Mouse (Mus musculus) ES-E14 (cell line): ENCODE data around the gene Cep128. TPM values are rescaled to one million over a fixed set of nuclear protein-coding genes. Genes with fewer than 3 reads are reported as not detected.

ENCODE experiments used
- DNase-seq: peaks from one replicate; pipeline ENCODE4 v3.0.0-alpha.2; 2013; ENCODE audit warnings: low read depth, low spot score
- H3K27ac ChIP-seq: 2 replicates; pipeline ENCODE4 v1.5.1; 2012; ENCODE audit warnings: low read depth, mild to moderate bottlenecking, low read length, moderate library complexity, mixed read lengths; ENCODE audit not compliant: poor library complexity, insufficient read depth, severe bottlenecking
- H3K36me3 ChIP-seq: 2 replicates; pipeline ENCODE4 v1.6.1; 2012; ENCODE audit warnings: mild to moderate bottlenecking, low read length, moderate library complexity, mixed read lengths; ENCODE audit not compliant: control insufficient read depth, poor library complexity, insufficient read depth, severe bottlenecking
- H3K4me1 ChIP-seq, 2 experiments: fragments of 150-350 bp in 1 of 2; sonication (generic) in 1 of 2; 2 replicates each; pipeline ENCODE4 v1.6.1; 2012; ENCODE audit warnings: low read length in 2 of 2, mild to moderate bottlenecking in 1 of 2, mixed read lengths in 1 of 2; ENCODE audit not compliant: control insufficient read depth in 2 of 2, insufficient read depth in 2 of 2, poor library complexity in 1 of 2
- H3K4me3 ChIP-seq, 2 experiments: fragments of 150-350 bp in 1 of 2; sonication (generic) in 1 of 2; 2 replicates each; pipeline ENCODE4 v1.5.1; 2012; ENCODE audit warnings: low read length in 2 of 2, low read depth in 1 of 2, mild to moderate bottlenecking in 1 of 2, mixed read lengths in 1 of 2; ENCODE audit not compliant: insufficient read depth in 1 of 2, poor library complexity in 1 of 2, severe bottlenecking in 1 of 2
- H3K9ac ChIP-seq: 2 replicates; pipeline ENCODE4 v1.6.1; 2012; ENCODE audit warnings: low read depth, mild to moderate bottlenecking, low read length, mixed read lengths; ENCODE audit not compliant: poor library complexity, insufficient read depth, severe bottlenecking
- H3K9me3 ChIP-seq: fragments of 150-350 bp; sonication (generic); 2 replicates; pipeline ENCODE4 v1.6.1; 2012; ENCODE audit warnings: low read depth, mild to moderate bottlenecking, low read length; ENCODE audit not compliant: control insufficient read depth, insufficient read depth
- CHD2 ChIP-seq: IDR thresholded peaks from 2 replicates; pipeline ENCODE4 v1.6.1; 2014; ENCODE audit warnings: mild to moderate bottlenecking, low read depth, low read length, inconsistent platforms
- HCFC1 ChIP-seq: IDR thresholded peaks from 2 replicates; pipeline ENCODE4 v1.6.1; 2012; ENCODE audit warnings: low read length, inconsistent platforms, borderline replicate concordance; ENCODE audit not compliant: insufficient read depth
- MAFK ChIP-seq: IDR thresholded peaks from 2 replicates; pipeline ENCODE4 v1.6.1; 2014; ENCODE audit warnings: mild to moderate bottlenecking, low read depth, low read length, inconsistent platforms; ENCODE audit not compliant: insufficient read depth
- ZC3H11A ChIP-seq: IDR thresholded peaks from 2 replicates; pipeline ENCODE4 v1.6.1; 2012; ENCODE audit warnings: low read depth, mild to moderate bottlenecking, inconsistent platforms, low read length, borderline replicate concordance
- ZNF384 ChIP-seq: IDR thresholded peaks from 2 replicates; pipeline ENCODE4 v1.6.1; 2012; ENCODE audit warnings: low read depth, low read length, inconsistent platforms
- in situ Hi-C, 2 experiments: fragments of 600-800 bp; cut with MboI; formaldehyde crosslinking; loops; one replicate each; pipeline ENCODE4 v1.15.1; 2025; ENCODE audit warnings: low sequenced_read_pairs in 2 of 2, inconsistent platforms in 1 of 2; ENCODE audit not compliant: unreplicated experiment in 2 of 2
- total RNA-seq: library from RNA; depleted of rRNA; stranded (reverse); fragments of 300-350 nt; gene quantifications from 2 replicates; pipeline ENCODE4 v1.2.3, GENCODE M21; 2012

Cep128 gene
- total RNA-seq, 1 experiment = 10.1 TPM

- in situ Hi-C loops = no loop called here
- H3K4me1 ChIP-seq = no peaks in the 10 kb centered on the region
- no peak overlapping the region for H3K9ac ChIP-seq
- TF ChIP-seq ZNF384 (no peak), ZC3H11A (no peak), CHD2 (no peak), MAFK (no peak)
- no peak for DNase-seq
- no peak overlapping the region for H3K27ac ChIP-seq
- H3K9me3 ChIP-seq = no peaks in the 10 kb centered on the region
- H3K4me3 ChIP-seq = no peak overlapping the region
- H3K36me3 ChIP-seq = no peaks in the 10 kb centered on the region
Observed at GRCm38 (mm10) chr12:91085967-91086366, 298.2 kb downstream of the Cep128 start.

GRCm38 (mm10) chr12:91075600-91075999, 308.6 kb downstream of the Cep128 start:
- H3K4me3 ChIP-seq = no peak overlapping the region
- in situ Hi-C loops = no loop called here
- no peak for DNase-seq
- H3K36me3 ChIP-seq = no peaks in the 10 kb centered on the region
- no peak overlapping the region for H3K9ac ChIP-seq
- H3K9me3 ChIP-seq = no peaks in the 10 kb centered on the region
- no peaks in the 10 kb centered on the region for H3K4me1 ChIP-seq
- TF ChIP-seq HCFC1 (no peak), ZNF384 (no peak), CHD2 (no peak), ZC3H11A (no peak), MAFK (no peak)
- H3K27ac ChIP-seq = no peak overlapping the region

- Histone ChIP-seq H3K36me3 (no peaks in the 10 kb centered on the region), H3K9me3 (no peaks in the 10 kb centered on the region), H3K27ac (no peak overlapping the region), H3K4me3 (no peak overlapping the region), H3K4me1 (no peaks in the 10 kb centered on the region), H3K9ac (no peak overlapping the region)
- no peak for TF ChIP-seq HCFC1
- TF ChIP-seq ZNF384 = no peak
- no peak for TF ChIP-seq ZC3H11A
- no peak for TF ChIP-seq CHD2
- no peak for TF ChIP-seq MAFK
- no peak for DNase-seq
- in situ Hi-C loops = no loop called here
Observed at GRCm38 (mm10) chr12:91070551-91071045, 313.6 kb downstream of the Cep128 start.

GRCm38 (mm10) chr12:91067083-91067441, 317.1 kb downstream of the Cep128 start:
- Histone ChIP-seq H3K4me1 (no peaks in the 10 kb centered on the region), H3K9ac (no peak overlapping the region), H3K27ac (no peak overlapping the region), H3K36me3 (no peaks in the 10 kb centered on the region), H3K4me3 (no peak overlapping the region), H3K9me3 (no peaks in the 10 kb centered on the region)
- DNase-seq = no peak
- TF ChIP-seq CHD2 = no peak
- no peak for TF ChIP-seq MAFK
- no peak for TF ChIP-seq ZC3H11A
- no peak for TF ChIP-seq HCFC1
- no peak for TF ChIP-seq ZNF384
- in situ Hi-C loops = no loop called here

- Histone ChIP-seq H3K36me3 (no peaks in the 10 kb centered on the region), H3K4me1 (no peaks in the 10 kb centered on the region), H3K4me3 (no peak overlapping the region), H3K9ac (no peak overlapping the region), H3K9me3 (no peaks in the 10 kb centered on the region), H3K27ac (no peak overlapping the region)
- no peak for DNase-seq
- in situ Hi-C loops = no loop called here
- TF ChIP-seq CHD2 (no peak), ZC3H11A (no peak), HCFC1 (no peak), MAFK (no peak), ZNF384 (no peak)
Observed at GRCm38 (mm10) chr12:91066286-91067082, 317.7 kb downstream of the Cep128 start.
